Mouse (Mus musculus) testis, adult 2 months (tissue): ENCODE measurements around the gene Utp18. TPM values are rescaled to one million over a fixed set of nuclear protein-coding genes. Genes with fewer than 3 reads are reported as not detected.
A peak's percentile ranks its signal among the peaks of the same experiment; 100 is the strongest.

Experiments
- H3K27ac ChIP-seq: fragments of 200-500 bp; 2 replicates; pipeline ENCODE4 v1.5.1; 2012; ENCODE audit warnings: low read depth, low read length; ENCODE audit not compliant: control insufficient read depth, insufficient read depth
- H3K27me3 ChIP-seq: fragments of 200-500 bp; 2 replicates; pipeline ENCODE4 v1.6.1; 2012; ENCODE audit warnings: mild to moderate bottlenecking, low read length, moderate library complexity; ENCODE audit not compliant: control insufficient read depth, insufficient read depth
- H3K36me3 ChIP-seq: fragments of 200-500 bp; 2 replicates; pipeline ENCODE4 v1.6.1; 2012; ENCODE audit warnings: mild to moderate bottlenecking, low read length; ENCODE audit not compliant: control insufficient read depth, insufficient read depth
- H3K4me1 ChIP-seq: fragments of 200-500 bp; 2 replicates; pipeline ENCODE4 v1.6.1; 2012; ENCODE audit warnings: low read length; ENCODE audit not compliant: control insufficient read depth, insufficient read depth
- H3K4me3 ChIP-seq: fragments of 200-500 bp; 2 replicates; pipeline ENCODE4 v1.5.1; 2012; ENCODE audit warnings: low read depth, mild to moderate bottlenecking, low read length, moderate library complexity, mixed read lengths; ENCODE audit not compliant: control insufficient read depth
- CTCF ChIP-seq: fragments of 200-500 bp; IDR thresholded peaks from 2 replicates; pipeline ENCODE4 v1.5.1; 2012; ENCODE audit warnings: low read depth, mild to moderate bottlenecking, inconsistent platforms, low read length, moderate library complexity; ENCODE audit not compliant: control insufficient read depth, insufficient read depth, insufficient replicate concordance
- POLR2A ChIP-seq: fragments of 200-500 bp; IDR thresholded peaks from 2 replicates; pipeline ENCODE4 v1.6.1; 2012; ENCODE audit warnings: low read depth, mild to moderate bottlenecking, inconsistent platforms, low read length, moderate library complexity; ENCODE audit not compliant: control insufficient read depth
- polyA plus RNA-seq: library from polyadenylated mRNA; depleted of rRNA; stranded (reverse); fragments of >200 nt; gene quantifications from 2 replicates; pipeline ENCODE4 v1.2.3, GENCODE M21; 2012

Gene Utp18
- polyA plus RNA-seq, 1 experiment, result 12.8 TPM

DNA sequence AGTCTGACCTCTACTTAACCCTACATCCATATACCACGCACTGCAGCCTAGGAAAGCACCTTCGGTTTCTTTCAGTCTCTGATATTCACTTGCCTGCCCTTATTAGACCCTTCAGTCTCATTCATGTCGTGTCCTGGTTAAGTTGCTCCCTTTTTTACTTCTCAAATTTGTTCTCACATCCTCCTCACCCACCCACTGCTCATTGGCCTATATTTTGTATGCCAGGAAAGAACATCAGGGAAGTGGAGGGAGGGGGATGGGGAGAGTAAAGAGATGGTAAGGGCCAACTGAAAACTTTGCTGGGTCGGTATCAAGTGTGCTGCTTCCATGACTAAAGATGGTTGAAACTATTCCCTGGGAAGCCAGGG is 1.5 kb upstream of the Utp18 start:
- peaks cover 3% of the 10 kb centered on the region for H3K4me1 ChIP-seq
- peak overlapping the region; percentile 85 for H3K27ac ChIP-seq
- no peaks in the 10 kb centered on the region for H3K27me3 ChIP-seq
- peak overlapping the region; percentile 99 for H3K4me3 ChIP-seq
- no peak for TF ChIP-seq CTCF
- no peak for TF ChIP-seq POLR2A
- H3K36me3 ChIP-seq, result peaks cover 2% of the 10 kb centered on the region

DNA sequence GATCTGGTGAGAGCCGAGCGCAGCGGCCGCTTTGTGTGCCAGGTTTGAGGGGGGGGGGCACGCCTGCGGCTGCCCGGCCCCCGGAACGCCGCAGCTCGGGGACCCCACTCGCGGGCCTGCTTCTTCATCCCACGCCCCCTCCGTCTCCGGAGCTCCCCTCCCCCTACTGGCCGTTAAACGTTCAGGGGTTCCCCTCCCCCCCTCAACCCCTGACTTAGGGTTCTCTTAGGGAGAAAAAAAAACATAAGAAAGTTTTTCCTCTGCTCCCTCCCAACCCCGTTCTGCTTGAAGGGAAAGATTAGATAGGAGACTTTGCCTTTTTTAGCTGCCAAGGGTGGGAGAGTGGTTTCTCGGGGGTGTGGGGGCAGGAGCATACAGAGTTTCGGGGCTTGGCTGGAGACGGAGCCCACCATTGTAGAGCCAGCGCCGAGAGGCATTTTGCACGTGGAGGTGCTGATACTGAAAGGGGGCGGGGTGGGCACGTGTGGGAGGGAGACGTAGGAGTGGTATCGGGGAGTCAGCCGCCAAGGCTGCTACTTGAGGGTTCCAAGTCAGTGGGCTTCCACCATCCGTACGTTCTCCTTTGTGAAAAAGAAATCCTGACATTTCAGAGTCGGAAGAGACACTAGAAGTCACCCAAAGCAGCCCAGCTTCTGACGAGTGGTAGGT is 979 bp upstream of the Utp18 start:
- no peak; the same call in 1 of the 2 replicates for TF ChIP-seq CTCF
- TF ChIP-seq POLR2A, result no peak; the same call in 1 of the 2 replicates
- peaks cover 2% of the 10 kb centered on the region for H3K36me3 ChIP-seq
- no peaks in the 10 kb centered on the region for H3K27me3 ChIP-seq
- H3K27ac ChIP-seq, result peak overlapping the region; percentile 85
- H3K4me1 ChIP-seq, result peaks cover 3% of the 10 kb centered on the region
- H3K4me3 ChIP-seq, result peak overlapping the region; percentile 99

DNA sequence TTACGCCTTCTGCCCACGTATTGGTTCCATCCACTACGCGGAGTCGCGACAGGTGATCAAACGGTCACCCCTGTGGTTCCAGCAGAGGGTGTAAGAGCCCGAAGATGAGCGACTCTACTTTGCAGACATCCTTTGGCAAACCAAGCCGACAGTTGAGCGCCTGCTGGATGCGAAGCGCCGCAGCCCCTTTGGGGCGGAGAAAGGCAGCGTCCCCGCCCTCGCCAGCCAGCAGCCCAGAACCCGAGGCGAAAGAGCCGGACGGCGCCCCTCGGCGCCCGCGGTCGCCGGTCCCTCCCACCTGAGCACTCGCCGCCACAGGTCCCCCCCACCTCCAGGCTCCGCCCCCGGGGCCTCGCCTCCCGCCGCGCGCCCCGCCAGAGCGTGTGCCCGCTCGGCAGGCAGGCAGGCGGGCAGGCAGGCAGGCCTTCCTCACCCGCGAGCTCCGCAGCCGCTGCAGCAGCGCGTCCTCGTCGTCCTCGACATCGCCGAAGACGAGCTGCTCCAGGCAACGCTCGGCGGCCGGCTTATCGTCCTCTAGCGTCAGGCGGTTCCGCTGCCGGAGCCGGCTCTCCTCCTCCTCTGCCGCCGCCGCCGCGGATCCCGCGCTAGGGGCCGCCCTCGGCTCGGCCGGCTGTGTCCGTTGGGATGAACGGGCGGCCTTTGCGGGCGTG is 530 bp downstream of the Utp18 start:
- TF ChIP-seq POLR2A, result peak; percentile 70
- TF ChIP-seq CTCF, result 0 out of 2 replicates have a peak, but pooled peaks have one; percentile 14
- peak overlapping the region; percentile 99 for H3K4me3 ChIP-seq

GRCm38 (mm10) chr11:93884068-93884467 is 1.5 kb downstream of the Utp18 start:
- Histone ChIP-seq H3K36me3 (peaks cover 4% of the 10 kb centered on the region), H3K4me1 (peaks cover 3% of the 10 kb centered on the region), H3K27ac (peak overlapping the region; percentile 39; the same call in 1 of the 2 replicates), H3K4me3 (peak overlapping the region; percentile 73), H3K27me3 (no peaks in the 10 kb centered on the region)
- TF ChIP-seq POLR2A, result no peak
- TF ChIP-seq CTCF, result no peak

More for the DNA sequence above, 530 bp downstream of the Utp18 start:
- Histone ChIP-seq H3K27ac (peak overlapping the region; percentile 97), H3K36me3 (peaks cover 4% of the 10 kb centered on the region), H3K27me3 (no peaks in the 10 kb centered on the region), H3K4me1 (peaks cover 3% of the 10 kb centered on the region)

DNA sequence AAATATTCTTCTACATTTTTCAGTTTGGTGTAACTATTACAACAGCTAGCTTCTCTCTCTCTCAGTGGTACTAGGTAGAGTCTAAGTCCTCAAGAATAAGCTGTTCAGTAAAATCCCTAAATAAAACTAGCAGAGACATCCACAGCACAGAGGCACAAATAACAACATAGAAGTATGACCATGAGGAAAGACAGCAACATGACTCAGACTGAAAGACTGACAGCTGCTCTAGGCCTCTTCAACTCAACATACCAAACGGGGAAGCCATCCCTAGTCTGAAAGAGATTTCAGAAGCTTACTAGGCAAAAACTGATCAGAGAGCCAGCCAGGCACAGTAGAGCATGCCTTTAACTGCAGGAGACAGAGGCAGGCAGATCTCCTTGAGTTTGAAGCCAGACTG is 22.9 kb downstream of the Utp18 start:
- 0 out of 2 replicates have a peak, but pooled peaks cover 3% of the 10 kb centered on the region for H3K36me3 ChIP-seq
- H3K4me3 ChIP-seq, result no peak overlapping the region
- no peak overlapping the region for H3K27ac ChIP-seq
- TF ChIP-seq CTCF (no peak), POLR2A (no peak)
- no peaks in the 10 kb centered on the region for H3K27me3 ChIP-seq
- no peaks in the 10 kb centered on the region for H3K4me1 ChIP-seq

GRCm38 (mm10) chr11:93862045-93862623 is 23.4 kb downstream of the Utp18 start:
- Histone ChIP-seq H3K27me3 (no peaks in the 10 kb centered on the region), H3K4me1 (no peaks in the 10 kb centered on the region), H3K27ac (no peak overlapping the region), H3K4me3 (no peak overlapping the region), H3K36me3 (0 out of 2 replicates have a peak, but pooled peaks cover 1% of the 10 kb centered on the region)
- no peak for TF ChIP-seq CTCF
- TF ChIP-seq POLR2A, result no peak

DNA sequence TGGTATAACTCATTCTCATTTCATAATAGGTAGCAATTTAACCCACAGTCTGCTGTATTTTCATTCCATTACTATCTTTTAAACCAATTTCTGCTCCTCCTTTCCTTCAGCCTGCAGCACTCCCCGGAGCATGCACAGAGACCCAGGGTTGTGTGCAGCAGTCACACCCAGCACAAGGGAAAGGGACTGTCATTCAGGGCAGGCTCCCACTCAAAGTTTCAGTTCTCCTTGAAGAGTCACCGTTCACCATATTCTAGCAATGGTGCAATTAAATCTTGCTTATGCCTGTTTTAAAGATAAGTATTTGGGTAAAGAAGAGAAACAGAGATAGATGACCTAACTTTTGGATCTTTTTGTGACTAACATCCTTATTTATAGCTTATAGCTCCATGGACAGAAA is 24.4 kb downstream of the Utp18 start:
- Histone ChIP-seq H3K27me3 (no peaks in the 10 kb centered on the region), H3K4me1 (no peaks in the 10 kb centered on the region), H3K36me3 (0 out of 2 replicates have a peak, but pooled peaks cover 1% of the 10 kb centered on the region), H3K4me3 (no peak overlapping the region), H3K27ac (no peak overlapping the region)
- TF ChIP-seq CTCF, result no peak
- no peak for TF ChIP-seq POLR2A
